Mouse (Mus musculus): ENCODE data around the gene Ly6g6f. TPM values are rescaled to one million over a fixed set of nuclear protein-coding genes. Genes with fewer than 3 reads are reported as not detected.
"Not testable (repeated sequence)": the region's sequence is repeated elsewhere in the genome, so short reads cannot be mapped to it uniquely, and the experiment has no call there.

The Ly6g6f gene
- total RNA-seq, 2 experiments from 2014 or later, result not detected

- intact Hi-C loops (cut with DNase I), result no loop called here
- no peak for DNase-seq
Observed at GRCm38 (mm10) chr17:35039121-35039873, 46.1 kb downstream of the Ly6g6f start.

GRCm38 (mm10) chr17:35034896-35035295, 50.5 kb downstream of the Ly6g6f start:
- no peak for DNase-seq
- intact Hi-C loops (cut with DNase I), result no loop called here

- intact Hi-C loops (cut with DNase I); DNase-seq: not testable (repeated sequence)
Observed at GRCm38 (mm10) chr17:35033703-35034102, 51.7 kb downstream of the Ly6g6f start.

GRCm38 (mm10) chr17:35032323-35032870, 53.0 kb downstream of the Ly6g6f start:
- no peak for DNase-seq
- intact Hi-C loops (cut with DNase I), result no loop called here

GRCm38 (mm10) chr17:35031880-35032279, 53.5 kb downstream of the Ly6g6f start:
- DNase-seq, result no peak
- intact Hi-C loops (cut with DNase I), result no loop called here

- DNase-seq, result no peak
- intact Hi-C loops (cut with DNase I), result no loop called here
Observed at GRCm38 (mm10) chr17:35031272-35031671, 54.1 kb downstream of the Ly6g6f start.

Other genes starting within 250 kb of the Ly6g6f start
- 10 to 100 TPM in 1 of 2 experiments, 1 to 10 TPM in 1; 10.0 to 11.1 TPM for gene Stk19, start 248.7 kb downstream of the Ly6g6f start, total RNA-seq (2021)
- 10 to 100 TPM; 12.4 to 17.3 TPM for gene Dxo, start 248.6 kb downstream of the Ly6g6f start, total RNA-seq (2021)
- gene Skiv2l, start 235.4 kb downstream of the Ly6g6f start, total RNA-seq (2021), result 10 to 100 TPM; 22.6 to 24.5 TPM
- 10 to 100 TPM; 13.7 to 15.3 TPM for gene Nelfe, start 235.2 kb downstream of the Ly6g6f start, total RNA-seq (2021)
- gene Cfb, start 223.1 kb downstream of the Ly6g6f start, total RNA-seq (2021), result 1 to 10 TPM; 4.4 to 7.5 TPM
- 1 to 10 TPM; 7.5 to 7.7 TPM for gene Zbtb12, start 206.1 kb downstream of the Ly6g6f start, total RNA-seq (2021)
- gene Gm20547, start 203.6 kb downstream of the Ly6g6f start, total RNA-seq (2021), result not detected
- gene C2, start 187.3 kb downstream of the Ly6g6f start, total RNA-seq (2021), result 1 to 10 TPM; 3.1 to 4.4 TPM
- 10 to 100 TPM; 44.6 to 49.8 TPM for gene Ehmt2, start 187.1 kb downstream of the Ly6g6f start, total RNA-seq (2021)
- gene Slc44a4, start 171.1 kb downstream of the Ly6g6f start, total RNA-seq (2021), result not detected
- 10 to 100 TPM; 13.2 to 16.5 TPM for gene Neu1, start 154.4 kb downstream of the Ly6g6f start, total RNA-seq (2021)
- 1 to 10 TPM; 2.8 to 4.5 TPM for gene Hspa1b, start 126.4 kb downstream of the Ly6g6f start, total RNA-seq (2021)
- gene Gm20481, start 115.7 kb downstream of the Ly6g6f start, total RNA-seq (2021), result not detected
- 1 to 10 TPM; 4.2 to 4.6 TPM for gene Hspa1a, start 113.5 kb downstream of the Ly6g6f start, total RNA-seq (2021)
- gene Hspa1l, start 112.9 kb downstream of the Ly6g6f start, total RNA-seq (2021), result 1 to 10 TPM; 7.8 to 9.2 TPM
- 10 to 100 TPM; 16.0 to 17.4 TPM for gene Lsm2, start 103.7 kb downstream of the Ly6g6f start, total RNA-seq (2021)
- gene Vars, start 84.6 kb downstream of the Ly6g6f start, total RNA-seq (2021), result 10 to 100 TPM; 26.7 to 27.4 TPM
- 1 to 10 TPM; 8.4 to 9.3 TPM for gene Vwa7, start 69.0 kb downstream of the Ly6g6f start, total RNA-seq (2021)
- gene Sapcd1, start 57.6 kb downstream of the Ly6g6f start, total RNA-seq (2021), result not detected
- under 1 TPM; 0.25 to 0.70 TPM for gene Msh5, start 38.9 kb downstream of the Ly6g6f start, total RNA-seq (2021)
- gene Clic1, start 35.6 kb downstream of the Ly6g6f start, total RNA-seq (2021), result 10 to 100 TPM; 41.7 to 44.0 TPM
- gene Ddah2, start 26.6 kb downstream of the Ly6g6f start, total RNA-seq (2021), result 10 to 100 TPM; 27.5 to 27.6 TPM
- gene Ly6g6c, start 20.2 kb downstream of the Ly6g6f start, total RNA-seq (2021), result under 1 TPM in 1 of 2 experiments, not detected in 1; 0.56 TPM
- under 1 TPM; 0.42 to 0.49 TPM for gene Mpig6b, start 19.4 kb downstream of the Ly6g6f start, total RNA-seq (2021)
- not detected for gene Ly6g6e, start 8.7 kb downstream of the Ly6g6f start, total RNA-seq (2021)
- gene Ly6g6d, start 7.5 kb downstream of the Ly6g6f start, total RNA-seq (2021), result under 1 TPM; 0.70 to 0.80 TPM
- gene Abhd16a, start 3.7 kb upstream of the Ly6g6f start, total RNA-seq (2021), result 10 to 100 TPM; 54.6 to 61.1 TPM
- not detected for gene Ly6g5c, start 22.7 kb upstream of the Ly6g6f start, total RNA-seq (2021)
- not detected for gene Ly6g5b, start 29.8 kb upstream of the Ly6g6f start, total RNA-seq (2021)
- gene Gpank1, start 35.8 kb upstream of the Ly6g6f start, total RNA-seq (2021), result 1 to 10 TPM; 8.0 to 9.6 TPM
- gene Csnk2b, start 36.4 kb upstream of the Ly6g6f start, total RNA-seq (2021), result 100 to 1,000 TPM; 163 to 164 TPM
- gene D17H6S53E, start 40.8 kb upstream of the Ly6g6f start, total RNA-seq (2021), result 10 to 100 TPM; 25.7 to 26.4 TPM
- gene Apom, start 46.4 kb upstream of the Ly6g6f start, total RNA-seq (2021), result not detected
- gene Bag6, start 49.6 kb upstream of the Ly6g6f start, total RNA-seq (2021), result 100 to 1,000 TPM; 243 to 268 TPM
- gene Prrc2a, start 79.3 kb upstream of the Ly6g6f start, total RNA-seq (2021), result 100 to 1,000 TPM; 122 to 127 TPM
- 1 to 10 TPM; 2.0 to 6.2 TPM for gene Aif1, start 90.5 kb upstream of the Ly6g6f start, total RNA-seq (2021)
- gene Lst1, start 102.8 kb upstream of the Ly6g6f start, total RNA-seq (2021), result 1 to 10 TPM; 3.3 to 3.7 TPM
- gene Ltb, start 108.8 kb upstream of the Ly6g6f start, total RNA-seq (2021), result 1 to 10 TPM; 1.0 to 1.6 TPM
- under 1 TPM; 0.53 to 0.57 TPM for gene Tnf, start 116.4 kb upstream of the Ly6g6f start, total RNA-seq (2021)
- gene Lta, start 119.7 kb upstream of the Ly6g6f start, total RNA-seq (2021), result under 1 TPM in 1 of 2 experiments, not detected in 1; 0.19 TPM
- not detected for gene Gm16181, start 135.2 kb upstream of the Ly6g6f start, total RNA-seq (2021)
- 1 to 10 TPM; 2.0 to 2.6 TPM for gene Atp6v1g2, start 148.1 kb upstream of the Ly6g6f start, total RNA-seq (2021)
- 1 to 10 TPM; 8.0 to 8.5 TPM for gene Nfkbil1, start 150.2 kb upstream of the Ly6g6f start, total RNA-seq (2021)
- gene Ddx39b, start 156.1 kb upstream of the Ly6g6f start, total RNA-seq (2021), result 10 to 100 TPM; 83.3 to 97.3 TPM
- 100 to 1,000 TPM in 1 of 2 experiments, 10 to 100 TPM in 1; 87.6 to 133 TPM for gene H2-D1, start 177.1 kb upstream of the Ly6g6f start, total RNA-seq (2021)
- gene H2-Q1, start 234.8 kb upstream of the Ly6g6f start, total RNA-seq (2021), result 1 to 10 TPM; 1.1 to 1.4 TPM